Mouse (Mus musculus) kidney, adult 2 months (tissue): Measurements from ENCODE around the gene Map2k6.

Experiments
- CTCF ChIP-seq: fragments of 200-500 bp; conservative IDR thresholded peaks from 2 replicates; pipeline ENCODE4 v1.5.1; 2011; ENCODE audit warnings: low read depth, mild to moderate bottlenecking, control low read depth, low read length, moderate library complexity, mixed read lengths; ENCODE audit not compliant: insufficient read depth, insufficient read length
- POLR2A ChIP-seq: fragments of 200-500 bp; IDR thresholded peaks from one replicate; pipeline ENCODE4 v1.6.1; 2011; ENCODE audit warnings: low read depth, low read length, control low read depth

DNA sequence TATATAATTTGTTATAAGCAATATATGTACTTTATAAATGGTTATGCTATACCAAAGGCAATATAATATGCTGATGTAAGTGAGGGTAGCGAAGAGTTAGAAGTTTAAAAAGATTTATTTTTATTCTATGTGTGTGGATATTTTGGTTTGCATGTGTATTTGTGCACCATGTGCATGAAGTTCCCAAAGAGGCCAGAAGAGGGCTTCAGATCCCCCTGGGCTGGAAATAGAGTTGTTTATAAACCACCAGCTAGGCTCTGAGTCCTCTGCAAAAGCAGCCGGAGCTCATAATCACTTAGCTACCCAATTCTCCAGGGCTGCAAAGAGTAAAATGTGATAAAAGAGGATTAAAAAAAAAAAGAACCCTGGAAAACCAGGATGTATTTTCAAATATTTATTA lies 137.6 kb downstream of the Map2k6 start:
- TF ChIP-seq POLR2A = no peak
- TF ChIP-seq CTCF = no peak
